8 mouse cellular contexts compared by ENCODE assay signal in the genomic region with DNA sequence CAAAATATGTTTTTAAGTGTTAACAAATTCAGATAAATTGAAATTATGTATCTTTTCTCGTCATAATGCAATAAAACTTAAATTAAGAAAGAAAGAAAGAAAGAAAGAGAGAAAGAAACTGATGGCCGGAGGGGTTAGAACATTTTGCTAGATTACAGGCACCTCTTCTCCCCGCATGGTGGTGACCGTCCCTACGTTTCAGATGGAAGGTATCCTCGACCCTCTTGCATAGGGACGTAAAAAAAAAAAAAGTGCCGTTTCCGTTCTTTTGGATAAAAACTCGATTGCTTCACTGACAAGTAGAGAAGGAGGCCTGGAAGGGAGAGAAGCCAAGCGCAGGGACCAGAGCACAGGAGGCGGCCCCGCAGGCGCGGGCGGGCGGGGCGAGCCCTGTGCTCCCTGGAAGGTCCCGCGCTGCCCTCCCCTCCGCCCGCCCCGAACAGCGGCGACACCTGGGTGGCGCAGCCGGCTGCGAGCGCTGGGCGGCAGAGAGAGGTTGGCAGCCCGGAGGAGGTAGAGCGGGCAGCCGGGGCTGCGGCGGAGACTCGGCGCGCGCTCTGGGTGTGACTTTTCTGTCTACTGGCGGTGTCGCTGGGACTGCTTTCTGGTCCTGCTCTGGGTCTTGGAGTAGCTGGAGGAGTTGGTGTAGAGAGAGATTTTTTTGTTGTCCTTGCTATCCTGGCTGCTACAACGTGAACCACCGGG. TPM values are rescaled to one million over a fixed set of nuclear protein-coding genes. Genes with fewer than 3 reads are reported as not detected.
A peak's percentile ranks its signal among the peaks of the same experiment; 100 is the strongest.
DNase-seq lines count a peak whose midpoint lies in the region; ATAC-seq and TF ChIP-seq lines count a peak whose summit lies in the region.

A gene (plus strand): TSS at position 311 of the 705 bp plus-strand sequence.

- ATAC-seq in embryonic facial prominence, embryonic 14.5 days (ENCODE audit: low read depth), result peak; percentile 87
- peak; percentile 81 for ATAC-seq in heart, embryonic 15.5 days (replicated peaks; ENCODE audit: insufficient number of reproducible peaks, insufficient read depth, low FRiP score, low read depth)
- ATAC-seq in liver, postnatal 0 days, result peak; percentile 56
- ATAC-seq in neural tube, embryonic 13.5 days (ENCODE audit: low read depth), result peak; percentile 87

- peak; percentile 48 for DNase-seq in 3T3-L1 (ENCODE audit: low read depth, low spot score)
- DNase-seq in adrenal gland, postnatal 14 days, result peak; percentile 79
- DNase-seq in embryonic facial prominence, embryonic 14.5 days (ENCODE audit: low spot score), result peak; percentile 70
- peak; percentile 82 for DNase-seq in kidney, postnatal 10 days
- peak; percentile 59 for DNase-seq in liver, postnatal 0 days
- peak; percentile 51 for DNase-seq in testis, postnatal 10 days (ENCODE audit: low spot score)

- H3K4me1 ChIP-seq in embryonic facial prominence, embryonic 14.5 days (ENCODE audit: control insufficient read depth, insufficient read depth, low read length), result no peaks in the 10 kb centered on the region
- peaks cover 8% of the 10 kb centered on the region for H3K4me1 ChIP-seq in heart, embryonic 15.5 days (replicated peaks)
- 0 out of 2 replicates have a peak, but pooled peaks cover 2% of the 10 kb centered on the region for H3K4me1 ChIP-seq in liver, postnatal 0 days (ENCODE audit: insufficient read depth)
- peaks cover 13% of the 10 kb centered on the region for H3K4me1 ChIP-seq in neural tube, embryonic 13.5 days (replicated peaks)

- no peak for TF ChIP-seq EP300 in liver, postnatal 0 days (IDR thresholded peaks at IDR 0.05; ENCODE audit: low read depth)

- H3K4me3 ChIP-seq in embryonic facial prominence, embryonic 14.5 days (ENCODE audit: low read depth, low read length), result peak within 1 kb of the TSS; percentile 70
- peak within 1 kb of the TSS; percentile 70 for H3K4me3 ChIP-seq in heart, embryonic 15.5 days
- peak within 1 kb of the TSS; percentile 52 for H3K4me3 ChIP-seq in liver, postnatal 0 days (ENCODE audit: low read depth, low read length)
- H3K4me3 ChIP-seq in neural tube, embryonic 13.5 days, result peak within 1 kb of the TSS; percentile 59

- 0 out of 2 replicates have a peak, but pooled peaks have one; percentile 3 for TF ChIP-seq CTCF in liver, postnatal 0 days (IDR thresholded peaks at IDR 0.05; ENCODE audit: low read depth)

- peak within 1 kb of the TSS; percentile 73 for H3K9ac ChIP-seq in embryonic facial prominence, embryonic 14.5 days (ENCODE audit: low read depth, low read length)
- H3K9ac ChIP-seq in heart, embryonic 15.5 days, result peak within 1 kb of the TSS; percentile 65
- peak within 1 kb of the TSS; percentile 51 for H3K9ac ChIP-seq in liver, postnatal 0 days (replicated peaks)
- peak within 1 kb of the TSS; percentile 75 for H3K9ac ChIP-seq in neural tube, embryonic 13.5 days

- H3K4me2 ChIP-seq in embryonic facial prominence, embryonic 14.5 days (ENCODE audit: low read depth, low read length), result peak within 1 kb of the TSS; percentile 97
- peak within 1 kb of the TSS; percentile 98 for H3K4me2 ChIP-seq in heart, embryonic 15.5 days
- peak within 1 kb of the TSS; percentile 84 for H3K4me2 ChIP-seq in liver, postnatal 0 days (ENCODE audit: low read depth, low read length)
- H3K4me2 ChIP-seq in neural tube, embryonic 13.5 days, result peak within 1 kb of the TSS; percentile 98

- H3K27me3 ChIP-seq in embryonic facial prominence, embryonic 14.5 days (replicated peaks; ENCODE audit: control insufficient read depth, insufficient read depth, low read length), result peaks cover 17% of the 10 kb centered on the region
- H3K27me3 ChIP-seq in heart, embryonic 15.5 days, result no peaks in the 10 kb centered on the region
- peaks cover 30% of the 10 kb centered on the region for H3K27me3 ChIP-seq in liver, postnatal 0 days (ENCODE audit: insufficient read depth, low read length)
- H3K27me3 ChIP-seq in neural tube, embryonic 13.5 days, result peaks cover 50% of the 10 kb centered on the region

- peak within 1 kb of the TSS; percentile 15; the same call in 1 of the 2 replicates for H3K27ac ChIP-seq in embryonic facial prominence, embryonic 14.5 days (replicated peaks; ENCODE audit: low read depth, low read length)
- no peak within 1 kb of the TSS; the same call in 1 of the 2 replicates for H3K27ac ChIP-seq in heart, embryonic 15.5 days
- no peak within 1 kb of the TSS for H3K27ac ChIP-seq in liver, postnatal 0 days (ENCODE audit: low read depth)
- H3K27ac ChIP-seq in neural tube, embryonic 13.5 days (replicated peaks), result no peak within 1 kb of the TSS

- H3K36me3 ChIP-seq in embryonic facial prominence, embryonic 14.5 days (ENCODE audit: control insufficient read depth, insufficient read depth, low read length), result no peaks in the 10 kb centered on the region
- no peaks in the 10 kb centered on the region for H3K36me3 ChIP-seq in heart, embryonic 15.5 days
- no peaks in the 10 kb centered on the region for H3K36me3 ChIP-seq in liver, postnatal 0 days (replicated peaks; ENCODE audit: insufficient read depth, low read length)
- H3K36me3 ChIP-seq in neural tube, embryonic 13.5 days, result no peaks in the 10 kb centered on the region

- 2% methylated on average over 21 of the region's 43 CpGs for WGBS in embryonic facial prominence, embryonic 14.5 days
- under 1% methylated on average over 43 of the region's 43 CpGs for WGBS in heart, embryonic 15.5 days
- WGBS in liver, postnatal 0 days (ENCODE audit: insufficient replicate concordance), result 2% methylated on average over 43 of the region's 43 CpGs
- WGBS in neural tube, embryonic 13.5 days, result 2% methylated on average over 32 of the region's 43 CpGs

- H3K9me3 ChIP-seq in embryonic facial prominence, embryonic 14.5 days (ENCODE audit: control insufficient read depth, low read length), result no peaks in the 10 kb centered on the region
- H3K9me3 ChIP-seq in heart, embryonic 15.5 days (replicated peaks), result no peaks in the 10 kb centered on the region
- H3K9me3 ChIP-seq in liver, postnatal 0 days (ENCODE audit: low read length), result no peaks in the 10 kb centered on the region
- no peaks in the 10 kb centered on the region for H3K9me3 ChIP-seq in neural tube, embryonic 13.5 days

RNA-seq across cellular contexts. Expression of the gene that starts here (rescaled TPM):
- total RNA-seq in adrenal gland, postnatal 14 days (2021), result 5.5 and 5.6 TPM in 2 replicates
- polyA plus RNA-seq in embryonic facial prominence, embryonic 14.5 days (2014; fragmentation: Nextera tagmentation; extraction: Ambion mirVana), result 29.7 and 34.6 TPM in 2 replicates
- 6.6 and 7.4 TPM in 2 replicates for polyA plus RNA-seq in heart, embryonic 15.5 days (2015; fragmentation: Nextera tagmentation; extraction: Ambion mirVana)
- 0.42 and 0.66 TPM in 2 replicates for polyA plus RNA-seq in liver, postnatal 0 days (2015; fragmentation: Nextera tagmentation; extraction: Ambion mirVana)
- polyA plus RNA-seq in neural tube, embryonic 13.5 days (2015; fragmentation: Nextera tagmentation; extraction: Ambion mirVana), result 6.1 and 9.1 TPM in 2 replicates

Comparison
In these comparisons a context has a peak if more than half of its experiments do, and no peak if none do; other contexts are left out.
1. Peak in DNase-seq, ATAC-seq, H3K4me3 ChIP-seq, H3K9ac ChIP-seq and H3K4me2 ChIP-seq in liver, postnatal 0 days; RNA of the gene not detected or under 1 TPM.